Mouse (Mus musculus): ENCODE data around the gene Tunar. TPM values are rescaled to one million over a fixed set of nuclear protein-coding genes. Genes with fewer than 3 reads are reported as not detected.

The Tunar gene
- polyA plus RNA-seq, 1 experiment, result not detected

GRCm38 (mm10) chr12:105347261-105347660, 13.6 kb downstream of the Tunar start:
- DNase-seq, result peak; percentile 93
- Histone ChIP-seq H3K36me3 (ENCODE audit: control insufficient read depth, insufficient read depth, low read length) (no peaks in the 10 kb centered on the region), H3K27ac (ENCODE audit: insufficient read depth, low read depth, low read length) (no peak overlapping the region), H3K4me3 (ENCODE audit: insufficient read depth, low read depth, low read length) (no peak overlapping the region), H3K4me1 (ENCODE audit: control insufficient read depth, insufficient read depth, low read length) (no peaks in the 10 kb centered on the region), H3K27me3 (replicated peaks; ENCODE audit: control insufficient read depth, insufficient read depth, low read length) (no peaks in the 10 kb centered on the region)
- 45% methylated on average over 13 of the region's 13 CpGs for WGBS
- TF ChIP-seq CTCF (conservative IDR thresholded peaks at IDR 0.05; ENCODE audit: insufficient read depth, insufficient read length, low read depth, low read length) (no peak), POLR2A (IDR thresholded peaks at IDR 0.05; ENCODE audit: low read depth, low read length) (no peak)

- TF ChIP-seq CTCF (conservative IDR thresholded peaks at IDR 0.05; ENCODE audit: insufficient read depth, insufficient read length, low read depth, low read length) (no peak), POLR2A (IDR thresholded peaks at IDR 0.05; ENCODE audit: low read depth, low read length) (no peak)
- H3K36me3 ChIP-seq (ENCODE audit: control insufficient read depth, insufficient read depth, low read length), result no peaks in the 10 kb centered on the region
- no peaks in the 10 kb centered on the region for H3K27me3 ChIP-seq (replicated peaks; ENCODE audit: control insufficient read depth, insufficient read depth, low read length)
- H3K27ac ChIP-seq (ENCODE audit: insufficient read depth, low read depth, low read length), result no peak overlapping the region
- no peak overlapping the region for H3K4me3 ChIP-seq (ENCODE audit: insufficient read depth, low read depth, low read length)
- WGBS, result 68% methylated on average over 9 of the region's 9 CpGs
- no peak for DNase-seq
- H3K4me1 ChIP-seq (ENCODE audit: control insufficient read depth, insufficient read depth, low read length), result no peaks in the 10 kb centered on the region
Observed at GRCm38 (mm10) chr12:105354266-105354665, 20.6 kb downstream of the Tunar start.

GRCm38 (mm10) chr12:105354772-105355171, 21.1 kb downstream of the Tunar start:
- DNase-seq, result no peak
- no peaks in the 10 kb centered on the region for H3K4me1 ChIP-seq (ENCODE audit: control insufficient read depth, insufficient read depth, low read length)
- WGBS, result 82% methylated on average over 8 of the region's 8 CpGs
- no peak overlapping the region for H3K4me3 ChIP-seq (ENCODE audit: insufficient read depth, low read depth, low read length)
- TF ChIP-seq CTCF (conservative IDR thresholded peaks at IDR 0.05; ENCODE audit: insufficient read depth, insufficient read length, low read depth, low read length) (no peak), POLR2A (IDR thresholded peaks at IDR 0.05; ENCODE audit: low read depth, low read length) (no peak)
- no peaks in the 10 kb centered on the region for H3K36me3 ChIP-seq (ENCODE audit: control insufficient read depth, insufficient read depth, low read length)
- no peak overlapping the region for H3K27ac ChIP-seq (ENCODE audit: insufficient read depth, low read depth, low read length)
- H3K27me3 ChIP-seq (replicated peaks; ENCODE audit: control insufficient read depth, insufficient read depth, low read length), result no peaks in the 10 kb centered on the region

- 92% methylated on average over 13 of the region's 13 CpGs for WGBS
- Histone ChIP-seq H3K4me3 (ENCODE audit: insufficient read depth, low read depth, low read length) (no peak overlapping the region), H3K36me3 (ENCODE audit: control insufficient read depth, insufficient read depth, low read length) (no peaks in the 10 kb centered on the region), H3K27ac (ENCODE audit: insufficient read depth, low read depth, low read length) (no peak overlapping the region), H3K27me3 (replicated peaks; ENCODE audit: control insufficient read depth, insufficient read depth, low read length) (no peaks in the 10 kb centered on the region), H3K4me1 (ENCODE audit: control insufficient read depth, insufficient read depth, low read length) (no peaks in the 10 kb centered on the region)
- DNase-seq, result no peak
- TF ChIP-seq CTCF (conservative IDR thresholded peaks at IDR 0.05; ENCODE audit: insufficient read depth, insufficient read length, low read depth, low read length), result no peak
- TF ChIP-seq POLR2A (IDR thresholded peaks at IDR 0.05; ENCODE audit: low read depth, low read length), result no peak
Observed at GRCm38 (mm10) chr12:105356781-105357180, 23.1 kb downstream of the Tunar start.

GRCm38 (mm10) chr12:105363648-105364047, 30.0 kb downstream of the Tunar start:
- DNase-seq, result no peak
- no peak for TF ChIP-seq POLR2A (IDR thresholded peaks at IDR 0.05; ENCODE audit: low read depth, low read length)
- no peak for TF ChIP-seq CTCF (conservative IDR thresholded peaks at IDR 0.05; ENCODE audit: insufficient read depth, insufficient read length, low read depth, low read length)

GRCm38 (mm10) chr12:105374564-105374963, 40.9 kb downstream of the Tunar start:
- Histone ChIP-seq H3K36me3 (ENCODE audit: control insufficient read depth, insufficient read depth, low read length) (no peaks in the 10 kb centered on the region), H3K4me3 (ENCODE audit: insufficient read depth, low read depth, low read length) (no peak overlapping the region), H3K27me3 (replicated peaks; ENCODE audit: control insufficient read depth, insufficient read depth, low read length) (no peaks in the 10 kb centered on the region), H3K27ac (ENCODE audit: insufficient read depth, low read depth, low read length) (no peak overlapping the region), H3K4me1 (ENCODE audit: control insufficient read depth, insufficient read depth, low read length) (no peaks in the 10 kb centered on the region)
- TF ChIP-seq CTCF (conservative IDR thresholded peaks at IDR 0.05; ENCODE audit: insufficient read depth, insufficient read length, low read depth, low read length) (no peak), POLR2A (IDR thresholded peaks at IDR 0.05; ENCODE audit: low read depth, low read length) (no peak)
- DNase-seq, result no peak
- WGBS, result 35% methylated on average over 8 of the region's 8 CpGs

More at GRCm38 (mm10) chr12:105363648-105364047, 30.0 kb downstream of the Tunar start:
- no peaks in the 10 kb centered on the region for H3K27me3 ChIP-seq (replicated peaks; ENCODE audit: control insufficient read depth, insufficient read depth, low read length)
- no peaks in the 10 kb centered on the region for H3K36me3 ChIP-seq (ENCODE audit: control insufficient read depth, insufficient read depth, low read length)
- WGBS, result 27% methylated on average over 2 of the region's 2 CpGs
- H3K4me3 ChIP-seq (ENCODE audit: insufficient read depth, low read depth, low read length), result no peak overlapping the region
- no peaks in the 10 kb centered on the region for H3K4me1 ChIP-seq (ENCODE audit: control insufficient read depth, insufficient read depth, low read length)
- H3K27ac ChIP-seq (ENCODE audit: insufficient read depth, low read depth, low read length), result no peak overlapping the region

GRCm38 (mm10) chr12:105376976-105377375, 43.3 kb downstream of the Tunar start:
- WGBS, result 34% methylated on average over 12 of the region's 12 CpGs
- Histone ChIP-seq H3K4me1 (ENCODE audit: control insufficient read depth, insufficient read depth, low read length) (no peaks in the 10 kb centered on the region), H3K4me3 (ENCODE audit: insufficient read depth, low read depth, low read length) (no peak overlapping the region), H3K36me3 (ENCODE audit: control insufficient read depth, insufficient read depth, low read length) (no peaks in the 10 kb centered on the region), H3K27me3 (replicated peaks; ENCODE audit: control insufficient read depth, insufficient read depth, low read length) (no peaks in the 10 kb centered on the region), H3K27ac (ENCODE audit: insufficient read depth, low read depth, low read length) (no peak overlapping the region)
- TF ChIP-seq POLR2A (IDR thresholded peaks at IDR 0.05; ENCODE audit: low read depth, low read length) (no peak), CTCF (conservative IDR thresholded peaks at IDR 0.05; ENCODE audit: insufficient read depth, insufficient read length, low read depth, low read length) (no peak)
- DNase-seq, result no peak
